Mouse (Mus musculus) stomach, postnatal 0 days (tissue): Measurements from ENCODE around the gene Nup107.
"Not testable (repeated sequence)": the region's sequence is repeated elsewhere in the genome, so short reads cannot be mapped to it uniquely, and the experiment has no call there.

Experiments used
- CTCF ChIP-seq: IDR thresholded peaks from 2 replicates; pipeline ENCODE4 v1.5.1; 2016; ENCODE audit warnings: antibody characterized with exemption, low read depth, mild to moderate bottlenecking, moderate library complexity
- EP300 ChIP-seq: optimal IDR thresholded peaks from 2 replicates; pipeline ENCODE3; 2016; ENCODE audit warnings: antibody characterized with exemption

DNA sequence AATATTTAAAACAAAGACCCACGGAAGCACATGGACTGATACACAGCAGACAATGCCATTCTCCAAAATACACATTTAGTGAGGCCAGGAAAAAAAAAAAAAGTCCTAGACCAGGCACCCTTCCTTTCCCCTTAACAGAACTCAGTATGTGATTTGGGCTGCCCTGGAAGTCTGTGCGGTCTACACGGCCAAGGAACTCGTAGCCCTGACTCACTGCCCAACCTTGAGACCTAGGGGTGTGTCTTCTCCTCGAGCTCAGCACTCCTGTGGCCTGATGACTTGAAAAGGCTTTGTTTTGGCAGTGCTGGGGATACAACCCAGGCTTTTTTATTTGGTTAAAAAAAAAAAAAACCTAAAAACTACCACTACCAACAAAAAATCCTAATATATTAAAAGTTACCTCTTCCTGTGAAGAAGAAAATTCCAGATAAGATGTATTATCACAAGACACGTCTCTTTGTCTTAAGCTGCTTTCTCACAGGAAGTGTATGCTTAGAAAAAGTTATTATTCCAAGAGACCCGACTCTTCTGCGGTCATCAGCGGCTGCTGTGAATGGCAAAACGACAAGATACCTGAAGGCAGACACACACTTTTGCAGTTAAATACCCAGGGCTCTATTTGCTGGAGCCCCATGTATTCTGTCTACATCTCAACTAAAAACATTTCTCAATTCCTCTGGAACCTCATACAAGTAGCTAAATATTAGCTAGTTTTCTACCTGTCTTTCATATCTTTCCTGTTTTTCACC is 58.2 kb downstream of the Nup107 start:
- TF ChIP-seq CTCF, EP300: not testable (repeated sequence)
